Mouse (Mus musculus): ENCODE results near the gene Kcnip2. TPM values are rescaled to one million over a fixed set of nuclear protein-coding genes. Genes with fewer than 3 reads are reported as not detected.

Kcnip2 gene
- total RNA-seq, 2 experiments from 2014 or later = 193 to 195 TPM

GRCm38 (mm10) chr19:45742218-45742983 is 73.5 kb downstream of the Kcnip2 start, which contains the start of gene Fgf8:
Fgf8 (minus strand) TSS chr19:45742915.
- no peak for DNase-seq (ENCODE audit: low spot score in 2 of 2)

Other genes starting within 250 kb of the Kcnip2 start
- gene Fbxw4, start 155.7 kb downstream of the Kcnip2 start, total RNA-seq (2021) = 10 to 100 TPM; 31.9 to 32.1 TPM
- gene Fgf8, start 73.1 kb downstream of the Kcnip2 start, total RNA-seq (2021) = not detected
- gene Npm3, start 66.5 kb downstream of the Kcnip2 start, total RNA-seq (2021) = 10 to 100 TPM; 11.9 to 12.9 TPM
- 100 to 1,000 TPM; 133 to 136 TPM for gene Mgea5, start 32.2 kb downstream of the Kcnip2 start, total RNA-seq (2021)
- 10 to 100 TPM; 21.0 to 21.3 TPM for gene Armh3, start 182.4 kb upstream of the Kcnip2 start, total RNA-seq (2021)
- gene Hps6, start 187.4 kb upstream of the Kcnip2 start, total RNA-seq (2021) = 1 to 10 TPM; 4.9 to 5.9 TPM
- 10 to 100 TPM; 23.4 to 29.0 TPM for gene Pprc1, start 228.8 kb upstream of the Kcnip2 start, total RNA-seq (2021)
- 100 to 1,000 TPM in 1 of 2 experiments, 10 to 100 TPM in 1; 95.3 to 103 TPM for gene Ldb1, start 229.2 kb upstream of the Kcnip2 start, total RNA-seq (2021)